Mouse (Mus musculus) brain, embryonic 14.5 days (tissue): ENCODE measurements at regions not wholly inside any gene's neighbourhood (a gene's known extent, or its start where the extent isn't known, plus 50 kb on each side); places are given as distances from the start of the nearest gene placed in this dataset.

Experiments
- CTCF ChIP-seq: fragments of 200-500 bp; IDR thresholded peaks from 2 replicates; pipeline ENCODE4 v1.5.1; 2012; ENCODE audit warnings: inconsistent platforms, mild to moderate bottlenecking, moderate library complexity, borderline replicate concordance; ENCODE audit not compliant: insufficient read depth, insufficient read length; ENCODE audit errors: extremely low read depth
- POLR2A ChIP-seq: fragments of 200-500 bp; IDR thresholded peaks from 2 replicates; pipeline ENCODE4 v1.6.1; 2012; ENCODE audit warnings: mild to moderate bottlenecking, inconsistent platforms, borderline replicate concordance; ENCODE audit not compliant: poor library complexity, insufficient read depth, insufficient read length, severe bottlenecking; ENCODE audit errors: extremely low read depth

DNA sequence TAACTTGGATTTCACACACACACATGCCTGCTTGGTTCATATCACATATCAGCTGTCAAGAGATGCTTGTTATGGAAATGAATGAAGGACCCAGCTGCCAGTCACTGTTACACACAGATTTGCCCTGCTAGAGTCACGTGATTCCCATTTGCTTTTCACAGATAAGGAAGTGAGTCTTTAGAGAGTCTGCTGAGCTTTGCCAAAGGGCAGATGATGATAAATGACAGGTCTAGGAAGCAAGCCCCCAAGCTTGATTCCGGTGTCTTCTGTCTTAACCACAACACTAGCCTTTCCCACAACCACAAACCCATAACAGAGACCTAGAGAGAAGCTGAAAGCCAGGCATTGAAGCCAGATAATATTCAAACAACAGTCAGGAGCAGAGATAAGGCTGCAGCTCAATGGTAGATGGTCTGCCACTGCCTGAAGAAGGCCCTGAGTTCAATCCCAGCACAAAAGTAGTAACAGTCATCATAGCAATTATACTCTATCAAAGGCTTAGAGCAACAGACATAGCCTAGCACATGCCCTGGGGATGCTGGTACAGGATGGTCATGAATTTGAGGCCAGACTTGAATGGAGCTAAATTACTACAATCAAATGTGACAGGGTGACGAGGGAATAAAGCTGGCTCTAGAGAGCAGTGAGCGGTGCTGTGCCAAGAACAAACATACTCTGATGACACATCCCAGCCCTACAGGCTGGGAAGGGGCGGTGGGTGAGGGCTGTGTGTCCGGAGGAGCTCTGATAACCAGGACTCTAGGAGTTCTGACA lies 89.0 kb upstream of the H2afz start:
- TF ChIP-seq CTCF, result no peak
- TF ChIP-seq POLR2A, result no peak
